Mouse (Mus musculus) hindbrain, embryonic 10.5 days (tissue): ENCODE data around the gene Paxx. TPM values are rescaled to one million over a fixed set of nuclear protein-coding genes. Genes with fewer than 3 reads are reported as not detected.

Source experiments
- DNase-seq: peaks from one replicate; pipeline ENCODE4 v3.0.0-alpha.2; 2017; ENCODE audit warnings: low spot score
- H3K27ac ChIP-seq: fragments of 300-500 bp; sonication (generic); 2 replicates; pipeline ENCODE4 v1.5.1; 2016; ENCODE audit warnings: mild to moderate bottlenecking, moderate library complexity
- H3K27me3 ChIP-seq: fragments of 300-500 bp; sonication (generic); 2 replicates; pipeline ENCODE4 v1.6.1; 2016; ENCODE audit warnings: mild to moderate bottlenecking; ENCODE audit not compliant: poor library complexity, insufficient read depth, severe bottlenecking
- H3K36me3 ChIP-seq: fragments of 300-500 bp; sonication (generic); 2 replicates; pipeline ENCODE4 v1.6.1; 2016; ENCODE audit warnings: mild to moderate bottlenecking, moderate library complexity
- H3K4me1 ChIP-seq: fragments of 300-500 bp; sonication (generic); replicated peaks from 2 replicates; pipeline ENCODE4 v1.6.1; 2016; ENCODE audit warnings: mild to moderate bottlenecking
- H3K4me3 ChIP-seq: fragments of 300-500 bp; sonication (generic); 2 replicates; pipeline ENCODE4 v1.5.1; 2016; ENCODE audit warnings: mild to moderate bottlenecking, moderate library complexity
- H3K9me3 ChIP-seq: fragments of 300-500 bp; sonication (generic); 2 replicates; pipeline ENCODE4 v1.6.1; 2016; ENCODE audit warnings: mild to moderate bottlenecking, moderate library complexity
- WGBS: fragments of 180-500 bp; shearing (Covaris S2); methylation state at CpG from one replicate; pipeline ENCODE4 v1.1.7; 2016; 5-methylcytosine and 5-hydroxymethylcytosine counted together
- polyA plus RNA-seq: library from polyadenylated mRNA; unstranded; fragments of >200 nt; fragmentation: Nextera tagmentation; extraction: Ambion mirVana; gene quantifications from 2 replicates; pipeline ENCODE4 v1.2.1, GENCODE M21; 2016

Paxx gene
- polyA plus RNA-seq, 1 experiment from 2014 or later: 31.3 TPM

- 0 out of 2 replicates have a peak, but pooled peaks cover 3% of the 10 kb centered on the region for H3K27me3 ChIP-seq
- H3K4me1 ChIP-seq: no peaks in the 10 kb centered on the region
- H3K36me3 ChIP-seq: no peaks in the 10 kb centered on the region
- no peaks in the 10 kb centered on the region for H3K9me3 ChIP-seq
- H3K4me3 ChIP-seq: no peak overlapping the region
- H3K27ac ChIP-seq: no peak overlapping the region
- no peak for DNase-seq
- WGBS: 90% methylated on average over 8 of the region's 8 CpGs
Measured at GRCm38 (mm10) chr2:25477541-25477940, 16.6 kb upstream of the Paxx start.

GRCm38 (mm10) chr2:25472550-25472949, 11.7 kb upstream of the Paxx start:
- Histone ChIP-seq H3K4me3 (no peak overlapping the region), H3K27ac (no peak overlapping the region), H3K4me1 (peaks cover 17% of the 10 kb centered on the region), H3K27me3 (no peaks in the 10 kb centered on the region; the same call in 1 of the 2 replicates), H3K9me3 (no peaks in the 10 kb centered on the region), H3K36me3 (no peaks in the 10 kb centered on the region)
- 77% methylated on average over 2 of the region's 2 CpGs for WGBS
- no peak for DNase-seq

GRCm38 (mm10) chr2:25469969-25470368, 9.1 kb upstream of the Paxx start, which contains the start of gene Ptgds:
Gene Ptgds (minus strand): TSS chr2:25470046.
- no peak for DNase-seq
- H3K27me3 ChIP-seq: no peaks in the 10 kb centered on the region; the same call in 1 of the 2 replicates
- H3K9me3 ChIP-seq: no peaks in the 10 kb centered on the region
- 62% methylated on average over 6 of the region's 6 CpGs for WGBS
- no peak within 1 kb of the TSS for H3K4me3 ChIP-seq
- no peaks in the 10 kb centered on the region for H3K36me3 ChIP-seq
- peaks cover 33% of the 10 kb centered on the region for H3K4me1 ChIP-seq
- H3K27ac ChIP-seq: no peak within 1 kb of the TSS

- DNase-seq: no peak
- no peaks in the 10 kb centered on the region for H3K9me3 ChIP-seq
Measured at GRCm38 (mm10) chr2:25468962-25469915, 8.3 kb upstream of the Paxx start.

GRCm38 (mm10) chr2:25467606-25468303, 6.9 kb upstream of the Paxx start:
- H3K36me3 ChIP-seq: no peaks in the 10 kb centered on the region
- H3K27ac ChIP-seq: no peak overlapping the region
- no peaks in the 10 kb centered on the region for H3K9me3 ChIP-seq
- DNase-seq: no peak
- WGBS: 80% methylated on average over 14 of the region's 14 CpGs
- no peaks in the 10 kb centered on the region; the same call in 1 of the 2 replicates for H3K27me3 ChIP-seq
- H3K4me3 ChIP-seq: no peak overlapping the region
- peaks cover 33% of the 10 kb centered on the region for H3K4me1 ChIP-seq

More at GRCm38 (mm10) chr2:25468962-25469915, 8.3 kb upstream of the Paxx start:
- 76% methylated on average over 10 of the region's 10 CpGs for WGBS
- no peak overlapping the region for H3K27ac ChIP-seq
- no peak overlapping the region for H3K4me3 ChIP-seq
- H3K4me1 ChIP-seq: peaks cover 33% of the 10 kb centered on the region
- H3K36me3 ChIP-seq: no peaks in the 10 kb centered on the region
- no peaks in the 10 kb centered on the region; the same call in 1 of the 2 replicates for H3K27me3 ChIP-seq

- DNase-seq: no peak
- 58% methylated on average over 10 of the region's 10 CpGs for WGBS
- no peaks in the 10 kb centered on the region; the same call in 1 of the 2 replicates for H3K27me3 ChIP-seq
- H3K36me3 ChIP-seq: no peaks in the 10 kb centered on the region
- no peak overlapping the region for H3K4me3 ChIP-seq
- H3K4me1 ChIP-seq: peaks cover 40% of the 10 kb centered on the region
- peak overlapping the region; percentile 18; the same call in 1 of the 2 replicates for H3K27ac ChIP-seq
- peaks cover 4% of the 10 kb centered on the region; the same call in 1 of the 2 replicates for H3K9me3 ChIP-seq
Measured at GRCm38 (mm10) chr2:25465816-25466635, 5.1 kb upstream of the Paxx start.

GRCm38 (mm10) chr2:25465256-25465655, 4.4 kb upstream of the Paxx start:
- peaks cover 4% of the 10 kb centered on the region; the same call in 1 of the 2 replicates for H3K9me3 ChIP-seq
- WGBS: 84% methylated on average over 2 of the region's 2 CpGs
- peaks cover 44% of the 10 kb centered on the region for H3K4me1 ChIP-seq
- DNase-seq: no peak
- no peak overlapping the region for H3K4me3 ChIP-seq
- H3K27ac ChIP-seq: no peak overlapping the region
- H3K27me3 ChIP-seq: no peaks in the 10 kb centered on the region; the same call in 1 of the 2 replicates
- no peaks in the 10 kb centered on the region for H3K36me3 ChIP-seq

- Histone ChIP-seq H3K4me3 (no peak overlapping the region), H3K4me1 (peaks cover 46% of the 10 kb centered on the region), H3K9me3 (peaks cover 4% of the 10 kb centered on the region; the same call in 1 of the 2 replicates), H3K36me3 (peaks cover 7% of the 10 kb centered on the region), H3K27me3 (no peaks in the 10 kb centered on the region), H3K27ac (no peak overlapping the region)
- no peak for DNase-seq
- WGBS: 80% methylated on average over 3 of the region's 3 CpGs
Measured at GRCm38 (mm10) chr2:25463630-25464029, 2.7 kb upstream of the Paxx start.

GRCm38 (mm10) chr2:25461407-25461806, 513 bp upstream of the Paxx start:
- WGBS: 36% methylated on average over 3 of the region's 3 CpGs
- H3K9me3 ChIP-seq: peaks cover 4% of the 10 kb centered on the region; the same call in 1 of the 2 replicates
- no peak for DNase-seq
- H3K4me3 ChIP-seq: peak overlapping the region; percentile 85
- no peaks in the 10 kb centered on the region for H3K27me3 ChIP-seq
- H3K4me1 ChIP-seq: peaks cover 34% of the 10 kb centered on the region
- H3K36me3 ChIP-seq: peaks cover 9% of the 10 kb centered on the region
- H3K27ac ChIP-seq: peak overlapping the region; percentile 92

- peaks cover 9% of the 10 kb centered on the region for H3K36me3 ChIP-seq
- peak overlapping the region; percentile 92 for H3K27ac ChIP-seq
- peaks cover 4% of the 10 kb centered on the region; the same call in 1 of the 2 replicates for H3K9me3 ChIP-seq
- 42% methylated on average over 5 of the region's 5 CpGs for WGBS
- H3K4me1 ChIP-seq: peaks cover 25% of the 10 kb centered on the region
- H3K27me3 ChIP-seq: no peaks in the 10 kb centered on the region
- no peak for DNase-seq
- H3K4me3 ChIP-seq: peak overlapping the region; percentile 85
Measured at GRCm38 (mm10) chr2:25460135-25460534, 759 bp downstream of the Paxx start.

GRCm38 (mm10) chr2:25458911-25459310, 2.0 kb downstream of the Paxx start:
- Histone ChIP-seq H3K4me3 (0 out of 2 replicates have a peak overlapping the region, but pooled peaks have one; percentile 85), H3K27me3 (no peaks in the 10 kb centered on the region), H3K4me1 (peaks cover 25% of the 10 kb centered on the region), H3K36me3 (peaks cover 9% of the 10 kb centered on the region), H3K9me3 (peaks cover 4% of the 10 kb centered on the region; the same call in 1 of the 2 replicates), H3K27ac (no peak overlapping the region)
- 82% methylated on average over 5 of the region's 5 CpGs for WGBS
- DNase-seq: no peak
